Mouse (Mus musculus) forebrain, embryonic 10.5 days (tissue): ENCODE measurements around the gene Kctd15. TPM values are rescaled to one million over a fixed set of nuclear protein-coding genes. Genes with fewer than 3 reads are reported as not detected.
A peak's percentile ranks its signal among the peaks of the same experiment; 100 is the strongest.

Experiments used
- DNase-seq: peaks from one replicate; pipeline ENCODE4 v3.0.0-alpha.2; 2017; ENCODE audit warnings: low spot score; ENCODE audit errors: extremely low spot score
- H3K27ac ChIP-seq: fragments of 300-500 bp; sonication (generic); 2 replicates; pipeline ENCODE4 v1.5.1; 2016; ENCODE audit warnings: mild to moderate bottlenecking
- H3K27me3 ChIP-seq: fragments of 300-500 bp; sonication (generic); 2 replicates; pipeline ENCODE4 v1.6.1; 2016; ENCODE audit warnings: mild to moderate bottlenecking; ENCODE audit not compliant: poor library complexity, severe bottlenecking
- H3K36me3 ChIP-seq: fragments of 300-500 bp; sonication (generic); replicated peaks from 2 replicates; pipeline ENCODE4 v1.6.1; 2016; ENCODE audit warnings: mild to moderate bottlenecking, moderate library complexity
- H3K4me1 ChIP-seq: fragments of 300-500 bp; sonication (generic); 2 replicates; pipeline ENCODE4 v1.6.1; 2016
- H3K4me3 ChIP-seq: fragments of 300-500 bp; sonication (generic); 2 replicates; pipeline ENCODE4 v1.5.1; 2016; ENCODE audit warnings: mild to moderate bottlenecking, moderate library complexity
- H3K9me3 ChIP-seq: fragments of 300-500 bp; sonication (generic); 2 replicates; pipeline ENCODE4 v1.6.1; 2016; ENCODE audit warnings: mild to moderate bottlenecking, moderate library complexity
- WGBS: fragments of 180-500 bp; shearing (Covaris S2); methylation state at CpG from one replicate; pipeline ENCODE4 v1.1.7; 2016; 5-methylcytosine and 5-hydroxymethylcytosine counted together
- polyA plus RNA-seq: library from polyadenylated mRNA; unstranded; fragments of >200 nt; fragmentation: Nextera tagmentation; extraction: Ambion mirVana; gene quantifications from 2 replicates; pipeline ENCODE4 v1.2.1, GENCODE M21; 2016

Kctd15 gene
- polyA plus RNA-seq, 1 experiment from 2014 or later, result 57.1 TPM

DNA sequence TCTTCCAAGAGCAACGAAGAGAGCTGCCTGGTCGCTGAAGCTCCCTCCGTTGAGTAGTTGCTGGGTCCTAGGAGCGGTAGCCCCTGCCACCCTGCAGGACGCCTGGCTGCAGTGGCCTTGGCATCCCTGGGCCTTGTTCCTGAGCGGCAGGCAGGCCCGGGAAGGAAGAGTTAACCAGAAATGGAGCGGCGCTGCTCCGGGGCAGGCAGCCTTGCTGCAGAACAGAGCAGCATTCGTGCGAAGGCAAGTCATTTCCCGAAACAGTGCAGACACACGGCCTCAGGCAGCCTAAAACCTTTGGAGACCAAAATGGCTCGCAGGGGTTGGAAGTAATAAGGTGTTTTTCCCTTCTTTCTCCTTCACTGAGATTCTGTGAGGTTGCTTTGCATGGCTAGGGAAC is 50.5 kb downstream of the Kctd15 start:
- Histone ChIP-seq H3K36me3 (no peaks in the 10 kb centered on the region), H3K4me1 (peaks cover 54% of the 10 kb centered on the region), H3K9me3 (no peaks in the 10 kb centered on the region), H3K27me3 (peaks cover 13% of the 10 kb centered on the region), H3K4me3 (no peak overlapping the region; the same call in 1 of the 2 replicates), H3K27ac (peak overlapping the region; percentile 83)
- 21% methylated on average over 15 of the region's 15 CpGs for WGBS
- DNase-seq, result peak; percentile 25

- WGBS, result 61% methylated on average over 9 of the region's 9 CpGs
- H3K4me3 ChIP-seq, result no peak overlapping the region
- H3K36me3 ChIP-seq, result no peaks in the 10 kb centered on the region
- no peaks in the 10 kb centered on the region for H3K9me3 ChIP-seq
- no peaks in the 10 kb centered on the region for H3K27me3 ChIP-seq
- peaks cover 69% of the 10 kb centered on the region for H3K4me1 ChIP-seq
- DNase-seq, result no peak
- peak overlapping the region; percentile 86 for H3K27ac ChIP-seq
These were observed 58.0 kb downstream of the Kctd15 start for GRCm38 (mm10) chr7:34598576-34598975.

DNA sequence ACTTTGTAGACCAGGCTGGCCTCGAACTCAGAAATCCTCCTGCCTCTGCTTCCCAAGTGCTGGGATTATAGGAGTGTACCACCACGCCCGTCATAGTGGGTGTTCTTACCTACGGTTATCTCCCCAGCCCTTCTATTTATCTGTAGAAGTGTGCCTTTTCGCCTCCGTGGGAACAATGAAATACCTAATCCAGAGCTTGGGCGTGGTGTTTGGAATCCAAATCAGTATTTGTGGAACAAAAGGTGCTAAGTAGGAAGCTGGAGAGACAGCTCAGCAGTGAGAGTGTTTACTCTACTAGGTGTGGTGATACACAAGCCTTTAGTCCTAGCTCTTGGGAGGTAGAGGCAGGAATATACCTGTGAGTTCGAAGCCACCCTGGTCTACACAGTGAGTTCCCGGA is 58.5 kb downstream of the Kctd15 start:
- Histone ChIP-seq H3K36me3 (no peaks in the 10 kb centered on the region), H3K4me1 (peaks cover 75% of the 10 kb centered on the region), H3K27me3 (no peaks in the 10 kb centered on the region), H3K9me3 (no peaks in the 10 kb centered on the region), H3K27ac (peak overlapping the region; percentile 86), H3K4me3 (no peak overlapping the region)
- no peak for DNase-seq
- 89% methylated on average over 9 of the region's 9 CpGs for WGBS

GRCm38 (mm10) chr7:34596531-34597235 is 59.8 kb downstream of the Kctd15 start:
- H3K4me3 ChIP-seq, result no peak overlapping the region; the same call in 1 of the 2 replicates
- DNase-seq, result peak; percentile 65
- H3K36me3 ChIP-seq, result no peaks in the 10 kb centered on the region
- 16% methylated on average over 14 of the region's 14 CpGs for WGBS
- H3K27ac ChIP-seq, result peak overlapping the region; percentile 86
- H3K9me3 ChIP-seq, result no peaks in the 10 kb centered on the region
- H3K4me1 ChIP-seq, result peaks cover 76% of the 10 kb centered on the region
- H3K27me3 ChIP-seq, result no peaks in the 10 kb centered on the region

- 73% methylated on average over 4 of the region's 4 CpGs for WGBS
- Histone ChIP-seq H3K4me3 (no peak overlapping the region), H3K9me3 (no peaks in the 10 kb centered on the region), H3K27ac (peak overlapping the region; percentile 86), H3K4me1 (peaks cover 73% of the 10 kb centered on the region), H3K27me3 (no peaks in the 10 kb centered on the region), H3K36me3 (no peaks in the 10 kb centered on the region)
- DNase-seq, result no peak
These were observed 61.3 kb downstream of the Kctd15 start for GRCm38 (mm10) chr7:34595307-34595565.

GRCm38 (mm10) chr7:34594501-34595306 is 61.8 kb downstream of the Kctd15 start:
- Histone ChIP-seq H3K27me3 (no peaks in the 10 kb centered on the region), H3K4me3 (peak overlapping the region; percentile 29; the same call in 1 of the 2 replicates), H3K4me1 (peaks cover 67% of the 10 kb centered on the region), H3K36me3 (no peaks in the 10 kb centered on the region), H3K9me3 (no peaks in the 10 kb centered on the region), H3K27ac (peak overlapping the region; percentile 86)
- DNase-seq, result peak; percentile 56
- 27% methylated on average over 18 of the region's 18 CpGs for WGBS

GRCm38 (mm10) chr7:34590711-34591110 is 65.8 kb downstream of the Kctd15 start:
- no peak for DNase-seq
- Histone ChIP-seq H3K9me3 (peaks cover 22% of the 10 kb centered on the region), H3K4me3 (no peak overlapping the region), H3K4me1 (peaks cover 27% of the 10 kb centered on the region), H3K36me3 (no peaks in the 10 kb centered on the region), H3K27ac (no peak overlapping the region), H3K27me3 (no peaks in the 10 kb centered on the region)
- WGBS, result 90% methylated on average over 11 of the region's 11 CpGs

Other genes with a start within 250 kb of the Kctd15 start
- gene Chst8, start 156.0 kb upstream of the Kctd15 start, polyA plus RNA-seq, result 4.3 and 5.7 TPM in 2 replicates